Mouse (Mus musculus): ENCODE results near the gene Hipk4. TPM values are rescaled to one million over a fixed set of nuclear protein-coding genes. Genes with fewer than 3 reads are reported as not detected.

The Hipk4 gene
- total RNA-seq (2014; rRNA removed) (0.66 and 1.8 TPM in 2 replicates), polyA plus RNA-seq (2015; fragmentation: Nextera tagmentation; extraction: Ambion mirVana) (0.88 and 1.0 TPM in 2 replicates)

DNA sequence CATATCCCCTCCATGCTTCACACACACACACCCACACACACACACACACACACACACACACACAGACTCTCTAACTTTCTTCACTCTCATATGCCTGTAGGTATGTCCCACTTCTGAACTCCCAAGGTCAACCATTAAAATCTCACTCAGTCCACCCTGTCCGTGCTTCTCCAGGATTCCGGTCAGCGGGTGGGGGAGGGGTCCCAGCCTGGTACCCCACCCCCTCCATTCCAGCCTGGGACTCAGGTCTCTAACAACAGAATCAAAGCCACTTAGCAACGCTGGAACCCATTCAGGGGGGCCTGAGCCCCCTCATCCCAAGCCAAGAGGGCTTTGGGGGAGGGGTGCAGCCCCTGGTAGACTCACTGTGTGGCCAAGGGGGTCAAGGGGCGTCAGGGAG, at the start of gene Hipk4:
Gene Hipk4 (plus strand): TSS at position 301 of the 400 bp plus-strand sequence.
- WGBS = 48% methylated on average over 5 of the region's 5 CpGs
- DNase-seq (ENCODE audit: low spot score) (no peak), ATAC-seq (ENCODE audit: low FRiP score) (no peak)
- Histone ChIP-seq H3K4me3 (ENCODE audit: low read depth, low read length) (no peak within 1 kb of the TSS), H3K27ac (ENCODE audit: low read depth, low read length) (no peak within 1 kb of the TSS), H3K36me3 (ENCODE audit: insufficient read depth, low read length) (no peaks in the 10 kb centered on the region), H3K9ac (replicated peaks; ENCODE audit: low read length, poor library complexity, severe bottlenecking) (no peak within 1 kb of the TSS), H3K4me2 (ENCODE audit: low read depth, low read length, poor library complexity, severe bottlenecking) (no peak within 1 kb of the TSS), H3K4me1 (ENCODE audit: insufficient read depth, low read length) (no peaks in the 10 kb centered on the region), H3K9me3 (ENCODE audit: low read length) (no peaks in the 10 kb centered on the region), H3K27me3 (ENCODE audit: insufficient read depth, low read length) (no peaks in the 10 kb centered on the region)
- TF ChIP-seq CTCF (IDR thresholded peaks at IDR 0.05) = no peak

DNA sequence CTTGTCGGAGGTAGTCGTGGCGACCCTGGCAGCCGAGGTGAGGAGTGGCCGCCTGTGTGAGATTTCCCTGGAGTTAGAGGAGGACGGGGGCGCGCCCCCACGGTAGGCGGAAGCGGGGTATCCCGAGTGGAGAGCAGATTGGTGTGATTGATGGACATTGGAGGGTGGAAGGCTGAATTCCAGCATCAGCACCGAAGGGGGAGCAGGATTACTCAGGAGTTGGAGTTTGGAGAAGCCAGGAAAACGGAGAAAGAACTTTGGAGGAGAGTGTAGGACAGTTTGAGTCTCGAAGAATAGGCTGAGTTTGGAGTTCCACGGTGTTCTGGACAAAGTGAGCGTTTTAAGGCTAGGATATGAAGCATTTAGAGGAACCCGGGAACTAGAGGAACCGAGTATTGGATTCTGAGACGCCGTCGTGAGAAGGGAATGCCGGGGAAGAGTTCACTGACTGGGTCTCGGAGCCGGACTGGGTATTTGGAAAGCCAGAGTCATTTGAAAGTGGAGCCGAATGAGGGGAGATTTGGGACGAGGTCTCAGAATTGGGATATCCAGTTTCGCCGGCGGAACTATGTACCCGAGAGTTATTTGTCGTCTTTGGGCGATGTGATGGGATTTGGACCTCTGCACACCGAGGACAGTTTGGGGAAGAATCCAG, 49.1 kb upstream of the Hipk4 start:
- Histone ChIP-seq H3K27ac (ENCODE audit: low read depth, low read length) (peak overlapping the region; percentile 60), H3K4me1 (ENCODE audit: insufficient read depth, low read length) (no peaks in the 10 kb centered on the region), H3K4me2 (ENCODE audit: low read depth, low read length, poor library complexity, severe bottlenecking) (peak overlapping the region; percentile 87), H3K27me3 (ENCODE audit: insufficient read depth, low read length) (no peaks in the 10 kb centered on the region), H3K36me3 (ENCODE audit: insufficient read depth, low read length) (0 out of 2 replicates have a peak, but pooled peaks cover 3% of the 10 kb centered on the region), H3K4me3 (ENCODE audit: low read depth, low read length) (peak overlapping the region; percentile 57), H3K9ac (replicated peaks; ENCODE audit: low read length, poor library complexity, severe bottlenecking) (peak overlapping the region; percentile 36; the same call in 1 of the 2 replicates), H3K9me3 (ENCODE audit: low read length) (no peaks in the 10 kb centered on the region)
- no peak for TF ChIP-seq CTCF (IDR thresholded peaks at IDR 0.05)
- no peak for ATAC-seq (ENCODE audit: low FRiP score)
- under 1% methylated on average over 34 of the region's 34 CpGs for WGBS
- no peak for DNase-seq (ENCODE audit: low spot score)

DNA sequence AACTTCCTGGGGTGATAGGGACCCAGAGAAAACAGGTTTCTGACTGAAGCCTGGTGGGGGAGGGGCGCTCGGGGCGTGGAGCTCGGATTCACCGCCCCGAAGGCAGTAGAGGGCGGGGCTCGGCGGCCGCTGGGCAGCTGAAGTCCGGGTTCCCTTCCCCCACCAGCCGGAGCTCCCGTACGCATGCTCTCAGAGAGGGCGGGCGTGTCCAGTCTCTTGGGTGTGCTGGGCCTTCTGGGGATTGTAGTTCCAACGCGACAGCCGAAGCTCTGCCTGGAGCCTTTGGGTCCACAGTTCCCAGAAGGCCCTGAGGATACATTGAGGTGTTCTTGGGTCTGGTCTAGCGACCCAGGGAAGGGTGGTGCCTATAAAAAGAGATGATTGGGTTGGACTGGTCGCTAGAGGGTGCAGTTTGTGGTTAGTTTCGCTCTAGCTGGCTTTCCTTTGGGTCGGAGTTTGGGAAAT, 48.5 kb upstream of the Hipk4 start:
- Histone ChIP-seq H3K27ac (ENCODE audit: low read depth, low read length) (peak overlapping the region; percentile 60), H3K27me3 (ENCODE audit: insufficient read depth, low read length) (no peaks in the 10 kb centered on the region), H3K4me3 (ENCODE audit: low read depth, low read length) (peak overlapping the region; percentile 57), H3K4me2 (ENCODE audit: low read depth, low read length, poor library complexity, severe bottlenecking) (peak overlapping the region; percentile 87), H3K4me1 (ENCODE audit: insufficient read depth, low read length) (no peaks in the 10 kb centered on the region), H3K9me3 (ENCODE audit: low read length) (no peaks in the 10 kb centered on the region), H3K9ac (replicated peaks; ENCODE audit: low read length, poor library complexity, severe bottlenecking) (no peak overlapping the region; the same call in 1 of the 2 replicates), H3K36me3 (ENCODE audit: insufficient read depth, low read length) (0 out of 2 replicates have a peak, but pooled peaks cover 3% of the 10 kb centered on the region)
- peak; percentile 77 for TF ChIP-seq CTCF (IDR thresholded peaks at IDR 0.05)
- under 1% methylated on average over 23 of the region's 23 CpGs for WGBS
- DNase-seq (ENCODE audit: low spot score) (peak; percentile 99), ATAC-seq (ENCODE audit: low FRiP score) (peak; percentile 91)

DNA sequence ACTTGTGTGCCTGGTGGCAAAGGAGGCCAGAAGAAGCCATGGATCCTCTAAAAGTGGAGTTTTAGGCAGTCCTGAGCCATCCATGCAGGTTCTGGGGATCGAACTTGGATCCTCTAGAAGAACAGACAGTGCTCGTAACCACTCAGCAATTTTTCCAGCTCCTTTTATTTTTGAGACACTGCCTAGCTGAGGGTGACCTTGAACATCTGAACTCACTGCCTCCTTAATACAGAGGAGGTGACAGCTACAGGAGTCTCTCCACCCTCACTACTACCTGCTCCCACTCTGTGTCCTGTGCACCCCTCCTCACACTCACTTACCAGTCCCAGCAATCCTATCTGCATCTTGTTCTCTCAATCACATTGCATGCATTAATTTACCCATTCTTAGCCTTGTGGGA, 47.5 kb upstream of the Hipk4 start:
- Histone ChIP-seq H3K27ac (ENCODE audit: low read depth, low read length) (no peak overlapping the region), H3K4me2 (ENCODE audit: low read depth, low read length, poor library complexity, severe bottlenecking) (no peak overlapping the region), H3K9ac (replicated peaks; ENCODE audit: low read length, poor library complexity, severe bottlenecking) (no peak overlapping the region), H3K4me1 (ENCODE audit: insufficient read depth, low read length) (no peaks in the 10 kb centered on the region), H3K27me3 (ENCODE audit: insufficient read depth, low read length) (no peaks in the 10 kb centered on the region), H3K4me3 (ENCODE audit: low read depth, low read length) (no peak overlapping the region), H3K9me3 (ENCODE audit: low read length) (no peaks in the 10 kb centered on the region), H3K36me3 (ENCODE audit: insufficient read depth, low read length) (0 out of 2 replicates have a peak, but pooled peaks cover 3% of the 10 kb centered on the region)
- ATAC-seq (ENCODE audit: low FRiP score) (no peak), DNase-seq (ENCODE audit: low spot score) (no peak)
- TF ChIP-seq CTCF (IDR thresholded peaks at IDR 0.05) = no peak
- WGBS = 95% methylated on average over 2 of the region's 2 CpGs

DNA sequence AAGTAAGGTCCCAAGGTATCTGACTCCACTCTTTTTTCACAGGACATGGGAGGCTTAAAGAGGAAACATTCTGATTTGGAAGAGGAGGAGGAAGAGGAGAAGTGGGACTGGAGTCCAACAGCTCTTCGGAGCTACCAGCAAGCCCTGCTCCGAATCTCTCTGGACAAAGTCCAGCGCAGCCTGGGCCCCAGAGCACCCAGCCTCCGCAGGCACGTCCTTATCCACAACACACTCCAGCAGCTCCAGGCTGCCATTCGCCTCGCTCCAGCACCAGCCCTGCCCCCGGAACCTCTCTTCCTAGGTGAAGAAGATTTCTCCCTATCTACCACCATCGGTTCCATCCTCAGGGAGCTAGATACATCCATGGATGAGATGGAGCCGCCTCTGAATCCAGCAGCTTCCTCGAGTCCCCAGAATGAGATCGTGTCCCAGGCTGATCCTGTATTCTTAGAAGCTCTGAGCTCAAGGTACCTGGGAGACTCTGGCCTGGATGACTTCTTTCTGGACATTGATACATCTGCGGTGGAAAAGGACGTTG, 46.9 kb upstream of the Hipk4 start:
- H3K4me2 ChIP-seq (ENCODE audit: low read depth, low read length, poor library complexity, severe bottlenecking) = no peak overlapping the region
- H3K9me3 ChIP-seq (ENCODE audit: low read length) = no peaks in the 10 kb centered on the region
- H3K27me3 ChIP-seq (ENCODE audit: insufficient read depth, low read length) = no peaks in the 10 kb centered on the region
- no peak for ATAC-seq (ENCODE audit: low FRiP score)
- H3K4me3 ChIP-seq (ENCODE audit: low read depth, low read length) = no peak overlapping the region
- no peak for DNase-seq (ENCODE audit: low spot score)
- WGBS = 95% methylated on average over 14 of the region's 14 CpGs
- H3K9ac ChIP-seq (replicated peaks; ENCODE audit: low read length, poor library complexity, severe bottlenecking) = no peak overlapping the region
- H3K36me3 ChIP-seq (ENCODE audit: insufficient read depth, low read length) = 0 out of 2 replicates have a peak, but pooled peaks cover 3% of the 10 kb centered on the region
- no peaks in the 10 kb centered on the region for H3K4me1 ChIP-seq (ENCODE audit: insufficient read depth, low read length)
- H3K27ac ChIP-seq (ENCODE audit: low read depth, low read length) = no peak overlapping the region
- TF ChIP-seq CTCF (IDR thresholded peaks at IDR 0.05) = no peak

DNA sequence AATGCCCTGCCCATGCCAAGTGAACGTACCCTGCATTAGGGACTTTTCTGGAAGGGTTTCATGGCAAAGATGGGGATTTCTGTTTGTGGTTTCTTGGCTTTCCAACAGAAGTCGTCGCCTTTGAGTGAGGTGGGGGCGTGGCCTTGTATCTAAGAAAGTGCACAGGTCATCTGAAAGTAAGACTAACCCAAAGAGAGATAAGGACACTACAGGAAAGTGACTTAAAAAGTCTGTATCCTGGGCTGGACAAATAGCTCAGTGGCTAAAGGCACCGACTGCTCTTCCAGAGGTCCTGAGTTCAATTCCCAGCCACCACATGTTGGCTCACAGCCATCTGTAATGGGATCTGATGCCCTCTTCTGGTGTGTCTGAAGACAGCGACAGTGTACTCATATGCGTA, 44.5 kb upstream of the Hipk4 start:
- WGBS = 87% methylated on average over 7 of the region's 7 CpGs
- H3K4me2 ChIP-seq (ENCODE audit: low read depth, low read length, poor library complexity, severe bottlenecking) = no peak overlapping the region
- no peak overlapping the region for H3K9ac ChIP-seq (replicated peaks; ENCODE audit: low read length, poor library complexity, severe bottlenecking)
- H3K27ac ChIP-seq (ENCODE audit: low read depth, low read length) = no peak overlapping the region
- ATAC-seq (ENCODE audit: low FRiP score) (no peak), DNase-seq (ENCODE audit: low spot score) (no peak)
- H3K4me3 ChIP-seq (ENCODE audit: low read depth, low read length) = no peak overlapping the region
- H3K9me3 ChIP-seq (ENCODE audit: low read length) = no peaks in the 10 kb centered on the region
- 0 out of 2 replicates have a peak, but pooled peaks cover 3% of the 10 kb centered on the region for H3K36me3 ChIP-seq (ENCODE audit: insufficient read depth, low read length)
- no peak for TF ChIP-seq CTCF (IDR thresholded peaks at IDR 0.05)
- H3K27me3 ChIP-seq (ENCODE audit: insufficient read depth, low read length) = no peaks in the 10 kb centered on the region
- no peaks in the 10 kb centered on the region for H3K4me1 ChIP-seq (ENCODE audit: insufficient read depth, low read length)
